Mouse (Mus musculus) lung, adult 2 months (tissue): ENCODE data around the gene Dcaf11. TPM values are rescaled to one million over a fixed set of nuclear protein-coding genes. Genes with fewer than 3 reads are reported as not detected.

Experiments
- DNase-seq: peaks from one replicate; pipeline ENCODE4 v3.0.0; 2022
- H3K4me1 ChIP-seq: fragments of 200-500 bp; 2 replicates; pipeline ENCODE4 v1.6.1; 2011; ENCODE audit warnings: low read length; ENCODE audit not compliant: control insufficient read depth, insufficient read depth
- H3K4me3 ChIP-seq: fragments of 200-500 bp; replicated peaks from 2 replicates; pipeline ENCODE3; 2011; ENCODE audit warnings: low read depth, mild to moderate bottlenecking, control low read depth, low read length; ENCODE audit errors: extremely low read depth
- CTCF ChIP-seq: fragments of 200-500 bp; IDR thresholded peaks from 2 replicates; pipeline ENCODE4 v1.5.1; 2011; ENCODE audit warnings: mild to moderate bottlenecking, low read length, control low read depth; ENCODE audit not compliant: insufficient read depth
- POLR2A ChIP-seq: fragments of 200-500 bp; IDR thresholded peaks from 2 replicates; pipeline ENCODE4 v1.6.1; 2011; ENCODE audit warnings: low read depth, mild to moderate bottlenecking, control low read depth, low read length, borderline replicate concordance; ENCODE audit errors: extremely low read depth
- WGBS: fragments of 180-500 bp; shearing (Covaris S2); methylation state at CpG from one replicate; pipeline ENCODE4 v1.1.7; 2018; 5-methylcytosine and 5-hydroxymethylcytosine counted together
- polyA plus RNA-seq: library from polyadenylated mRNA; depleted of rRNA; stranded (reverse); fragments of >200 nt; gene quantifications from 2 replicates; pipeline ENCODE4 v1.2.3, GENCODE M21; 2012

Gene Dcaf11
- polyA plus RNA-seq, 1 experiment, result 124 TPM

DNA sequence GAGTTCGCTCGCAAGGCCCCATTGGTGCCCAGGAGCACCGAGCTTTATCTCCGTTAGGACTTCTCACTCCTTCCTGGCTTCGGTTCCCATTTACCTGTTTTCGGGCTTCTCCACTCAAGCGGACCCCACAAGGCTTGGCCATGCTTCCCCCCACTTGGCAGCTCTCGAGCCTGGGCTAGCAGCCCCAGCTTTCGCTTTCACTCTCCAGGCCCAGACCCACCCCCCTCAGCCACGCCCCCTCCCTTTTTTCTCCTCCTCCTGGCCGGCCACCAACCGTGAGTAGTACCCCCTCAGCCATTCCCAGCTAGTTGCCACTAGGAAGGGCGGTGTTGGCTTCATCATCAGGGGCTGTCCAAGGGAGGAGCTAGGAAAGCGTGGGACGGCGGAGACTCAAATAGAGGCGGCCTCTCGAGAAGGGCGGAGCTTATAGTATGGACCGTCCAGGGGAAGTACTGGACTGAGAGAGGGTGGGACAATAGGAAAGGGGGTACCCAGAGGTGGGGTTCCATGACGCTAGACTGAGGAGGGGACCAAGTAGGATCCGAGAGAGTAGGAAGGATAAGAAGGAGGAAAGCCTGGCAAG lies 31.0 kb downstream of the Dcaf11 start, which contains the start of gene Psme2:
Gene Psme2 (minus strand): TSS at position 366 of the 583 bp plus-strand sequence.
- DNase-seq, result peak; percentile 91
- peak within 1 kb of the TSS; percentile 87 for H3K4me3 ChIP-seq
- no peak for TF ChIP-seq CTCF
- TF ChIP-seq POLR2A, result peak; percentile 71; the same call in 1 of the 2 replicates
- peaks cover 18% of the 10 kb centered on the region for H3K4me1 ChIP-seq
- under 1% methylated on average over 22 of the region's 22 CpGs for WGBS

- under 1% methylated on average over 33 of the region's 33 CpGs for WGBS
- peaks cover 18% of the 10 kb centered on the region for H3K4me1 ChIP-seq
- peak; percentile 92 for DNase-seq
- H3K4me3 ChIP-seq, result peak within 1 kb of the TSS; percentile 87
- TF ChIP-seq POLR2A (peak; percentile 63; the same call in 1 of the 2 replicates), CTCF (no peak)
Measured at GRCm38 (mm10) chr14:55591331-55591891, 31.6 kb downstream of the Dcaf11 start, which contains the start of gene Rnf31. Rnf31 (plus strand) TSS chr14:55591708.

- DNase-seq, result peak; percentile 38
- WGBS, result 3% methylated on average over 16 of the region's 16 CpGs
- peak overlapping the region; percentile 87 for H3K4me3 ChIP-seq
- TF ChIP-seq CTCF (no peak), POLR2A (no peak)
- peaks cover 18% of the 10 kb centered on the region for H3K4me1 ChIP-seq
Measured at GRCm38 (mm10) chr14:55592226-55592625, 32.4 kb downstream of the Dcaf11 start.

- 80% methylated on average over 13 of the region's 13 CpGs for WGBS
- no peak overlapping the region for H3K4me3 ChIP-seq
- TF ChIP-seq POLR2A, result no peak
- TF ChIP-seq CTCF, result no peak
- peaks cover 14% of the 10 kb centered on the region for H3K4me1 ChIP-seq
- DNase-seq, result no peak
Measured at GRCm38 (mm10) chr14:55596036-55596690, 36.4 kb downstream of the Dcaf11 start.

- DNase-seq, result no peak
- TF ChIP-seq POLR2A (no peak), CTCF (no peak)
- H3K4me3 ChIP-seq, result no peak overlapping the region
- peaks cover 4% of the 10 kb centered on the region for H3K4me1 ChIP-seq
- WGBS, result 94% methylated on average over 21 of the region's 21 CpGs
Measured at GRCm38 (mm10) chr14:55598521-55599390, 39.0 kb downstream of the Dcaf11 start.

GRCm38 (mm10) chr14:55603271-55603632 lies 43.4 kb downstream of the Dcaf11 start, which contains the start of gene Irf9:
Irf9 (plus strand) TSS chr14:55603571.
- WGBS, result 67% methylated on average over 7 of the region's 7 CpGs
- Histone ChIP-seq H3K4me1 (peaks cover 9% of the 10 kb centered on the region), H3K4me3 (peak within 1 kb of the TSS; percentile 78)
- no peak for DNase-seq
- TF ChIP-seq POLR2A (no peak), CTCF (no peak)

DNA sequence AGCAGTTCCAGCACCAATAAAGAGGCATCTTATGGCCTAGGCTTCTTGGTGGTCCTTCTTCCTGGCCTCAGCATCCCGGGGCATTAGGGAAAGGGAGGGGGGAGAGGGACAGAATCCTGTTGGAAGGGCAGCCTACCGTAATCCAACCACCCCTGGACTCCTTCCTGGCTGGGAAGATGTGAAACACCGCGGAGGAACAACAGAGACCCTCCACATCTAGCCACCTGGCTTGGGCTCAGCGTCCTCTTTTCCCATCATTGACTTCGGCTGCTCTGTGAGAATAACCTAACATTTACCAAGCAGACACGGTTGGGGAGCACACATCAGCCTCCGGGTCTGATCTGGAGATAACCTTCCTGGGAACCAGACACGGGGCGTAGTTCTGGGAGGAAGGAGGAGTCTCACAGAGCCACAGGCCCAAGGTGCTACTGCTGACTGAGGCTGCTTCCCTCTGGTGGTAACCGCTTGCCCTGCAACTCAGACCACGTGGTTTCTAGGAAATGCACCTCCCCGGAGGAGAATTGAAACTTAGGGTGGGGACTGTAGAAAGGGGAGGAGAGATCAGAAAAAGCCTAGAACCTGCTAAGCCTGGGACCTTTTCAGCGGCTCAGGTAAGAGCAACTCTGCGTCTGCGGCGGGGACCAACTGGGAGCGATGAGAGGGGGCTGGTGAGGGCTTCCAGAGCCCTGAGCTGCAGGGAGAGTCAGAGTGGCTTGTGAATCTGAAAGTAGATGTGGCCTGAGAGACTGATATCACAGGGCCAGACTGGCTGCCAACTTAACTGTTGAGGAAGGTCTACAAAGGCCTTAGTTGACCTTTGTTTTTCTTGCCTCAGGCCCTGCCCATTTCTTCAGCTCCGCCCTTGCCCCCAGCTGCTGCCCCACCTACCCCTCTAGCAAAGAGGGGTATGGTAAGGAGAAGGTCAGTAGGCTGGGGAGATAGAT lies 44.1 kb downstream of the Dcaf11 start:
- Histone ChIP-seq H3K4me3 (peak overlapping the region; percentile 78), H3K4me1 (peaks cover 9% of the 10 kb centered on the region)
- TF ChIP-seq POLR2A (peak; percentile 55; the same call in 1 of the 2 replicates), CTCF (peak; percentile 97)
- DNase-seq, result peak; percentile 92
- 4% methylated on average over 19 of the region's 19 CpGs for WGBS

- TF ChIP-seq POLR2A (no peak), CTCF (no peak)
- H3K4me1 ChIP-seq, result peaks cover 9% of the 10 kb centered on the region
- WGBS, result 80% methylated on average over 11 of the region's 11 CpGs
- DNase-seq, result no peak
- peak overlapping the region; percentile 78 for H3K4me3 ChIP-seq
Measured at GRCm38 (mm10) chr14:55604823-55605222, 45.0 kb downstream of the Dcaf11 start.
